Mouse (Mus musculus) kidney, adult 2 months (tissue): ENCODE results near the gene Copg2.

Experiments
- CTCF ChIP-seq: fragments of 200-500 bp; conservative IDR thresholded peaks from 2 replicates; pipeline ENCODE4 v1.5.1; 2011; ENCODE audit warnings: low read depth, mild to moderate bottlenecking, control low read depth, low read length, moderate library complexity, mixed read lengths; ENCODE audit not compliant: insufficient read depth, insufficient read length
- POLR2A ChIP-seq: fragments of 200-500 bp; IDR thresholded peaks from one replicate; pipeline ENCODE4 v1.6.1; 2011; ENCODE audit warnings: low read depth, low read length, control low read depth

DNA sequence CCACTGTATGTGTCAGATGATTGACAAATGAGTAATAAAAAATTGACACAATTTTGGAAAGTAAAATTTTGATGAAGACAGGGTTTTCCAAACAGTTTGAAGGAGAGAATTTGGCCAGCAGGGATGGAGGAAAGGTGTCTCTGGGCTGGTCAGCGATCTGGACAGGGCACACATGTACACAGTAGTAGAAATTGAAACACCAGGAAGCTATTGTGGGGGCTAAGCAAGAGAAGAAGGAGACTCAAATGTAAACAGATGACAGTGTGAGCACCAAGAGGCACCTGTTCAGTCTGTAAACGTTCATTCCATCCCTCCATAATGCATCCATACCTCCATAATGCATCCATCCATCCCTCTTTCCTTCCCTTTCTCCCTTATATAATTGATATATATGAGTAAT lies 145.4 kb downstream of the Copg2 start:
- TF ChIP-seq CTCF = no peak
- no peak for TF ChIP-seq POLR2A
